Mouse (Mus musculus) frontal cortex, adult (tissue): ENCODE results near the gene Serpina6.
"Not testable (repeated sequence)": the region's sequence is repeated elsewhere in the genome, so short reads cannot be mapped to it uniquely, and the experiment has no call there.

Experiments used
- ATAC-seq: cut with Nextera tagmentation; 2 replicates; pipeline ENCODE4 v1.9.2; 2017; ENCODE audit warnings: mild to moderate bottlenecking, moderate library complexity, mixed read lengths; ENCODE audit not compliant: low TSS enrichment

Gene Serpina6

DNA sequence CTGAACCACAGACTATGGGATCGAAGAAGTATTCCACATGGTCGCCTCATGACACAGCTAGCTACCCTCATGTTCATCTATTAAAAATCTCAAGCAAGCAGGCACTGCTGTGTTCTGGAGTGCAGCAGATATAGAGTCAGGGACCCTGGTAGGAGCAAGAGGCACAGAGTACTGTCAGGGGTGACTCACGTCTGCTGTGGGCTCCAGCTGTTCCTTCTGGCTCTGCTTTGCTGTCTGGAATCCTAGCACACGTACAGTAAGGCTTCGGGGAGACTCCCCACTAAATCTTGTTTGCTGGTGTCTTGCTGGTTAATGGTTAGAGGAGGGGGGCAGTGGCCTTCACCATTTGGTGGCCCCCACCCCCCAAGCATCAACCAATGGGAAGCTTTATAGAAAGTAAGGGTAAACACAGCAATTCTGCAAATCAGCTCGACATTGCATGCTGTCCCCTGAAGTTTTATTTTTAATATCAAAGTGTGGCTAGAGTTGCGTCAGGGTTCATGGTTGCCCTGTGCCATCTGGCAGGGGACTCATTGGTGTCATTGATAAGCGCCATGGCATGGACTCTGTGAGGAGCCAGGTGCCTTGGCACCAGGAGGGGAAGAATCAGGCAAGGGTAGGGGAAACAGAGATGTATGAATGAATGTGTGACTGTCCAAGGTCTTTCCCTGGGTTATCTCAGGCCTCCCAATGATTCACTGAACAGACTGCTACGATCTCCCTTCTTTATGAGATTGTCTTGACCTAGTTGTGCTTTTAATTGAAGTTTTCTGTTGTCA is at the start of gene Serpina6:
Gene Serpina6 (minus strand): TSS at position 365 of the 779 bp plus-strand sequence.
- ATAC-seq, result no peak

DNA sequence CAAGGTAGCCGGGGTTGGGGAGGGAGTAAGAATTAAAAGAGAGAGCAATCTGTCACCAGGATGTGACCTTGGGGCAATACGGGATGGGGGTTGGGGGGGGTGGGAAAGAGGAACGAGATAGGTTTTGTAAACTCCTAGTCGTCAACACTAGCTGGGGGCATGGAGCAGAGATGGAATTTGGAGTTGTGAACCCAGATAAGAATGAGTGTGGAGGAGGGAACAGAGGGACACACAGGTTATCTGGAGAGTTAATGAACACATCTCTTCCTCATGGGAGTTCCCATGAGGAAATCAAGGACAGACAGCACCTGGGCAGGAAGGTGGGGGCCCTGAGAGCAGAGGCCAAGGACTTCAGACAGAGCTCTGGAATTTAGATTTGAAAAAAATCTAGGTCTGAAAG is 49.1 kb upstream of the Serpina6 start:
- ATAC-seq, result no peak

DNA sequence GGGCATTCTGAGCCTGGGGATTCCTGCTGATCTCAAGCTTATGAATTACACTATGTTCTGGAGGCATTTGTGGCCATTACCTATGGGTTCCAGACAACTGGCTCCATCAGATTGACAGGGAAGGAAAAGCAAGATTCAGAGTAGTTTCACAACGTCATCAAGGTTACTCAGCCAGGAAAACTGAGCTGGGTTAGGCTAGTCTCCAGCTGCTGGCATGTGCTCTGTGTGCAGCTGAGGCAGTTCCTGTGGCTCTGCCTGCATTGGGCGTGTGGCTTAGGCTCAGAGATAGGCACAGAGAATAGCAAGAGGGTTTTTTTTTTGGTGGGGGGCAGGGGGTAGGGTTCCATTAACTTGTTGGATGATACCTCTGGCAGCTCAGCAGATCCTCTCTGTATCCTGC is 48.5 kb upstream of the Serpina6 start:
- ATAC-seq, result no peak

DNA sequence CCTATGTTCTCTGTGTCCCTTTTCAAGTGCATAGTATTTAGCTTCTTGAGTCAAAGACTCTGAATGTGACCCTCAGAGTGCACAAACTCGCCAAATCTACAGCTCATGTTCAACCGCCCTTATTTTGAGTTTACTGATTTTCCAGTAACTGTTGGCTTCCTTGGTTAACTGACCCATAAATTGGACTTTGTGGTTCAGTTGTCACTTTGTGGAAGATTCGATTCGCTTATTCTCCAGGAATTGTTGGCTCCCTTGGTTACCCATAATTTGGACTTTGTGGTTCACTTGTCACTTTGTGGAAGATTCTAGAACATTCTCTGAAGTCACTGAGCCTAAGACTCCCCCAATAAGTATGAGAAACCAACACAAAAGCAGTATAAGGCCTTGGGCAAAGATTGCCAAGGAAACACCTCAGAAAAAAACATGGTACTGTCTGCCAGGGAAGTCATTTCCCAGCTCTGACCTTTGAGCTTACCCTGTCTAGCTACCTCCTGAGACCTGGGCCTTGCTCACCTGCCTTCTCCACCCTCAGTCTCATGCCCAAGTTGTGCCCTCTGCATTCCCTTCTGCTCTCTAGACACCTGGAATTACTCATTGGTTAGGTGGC is 43.2 kb upstream of the Serpina6 start:
- ATAC-seq, result no peak

DNA sequence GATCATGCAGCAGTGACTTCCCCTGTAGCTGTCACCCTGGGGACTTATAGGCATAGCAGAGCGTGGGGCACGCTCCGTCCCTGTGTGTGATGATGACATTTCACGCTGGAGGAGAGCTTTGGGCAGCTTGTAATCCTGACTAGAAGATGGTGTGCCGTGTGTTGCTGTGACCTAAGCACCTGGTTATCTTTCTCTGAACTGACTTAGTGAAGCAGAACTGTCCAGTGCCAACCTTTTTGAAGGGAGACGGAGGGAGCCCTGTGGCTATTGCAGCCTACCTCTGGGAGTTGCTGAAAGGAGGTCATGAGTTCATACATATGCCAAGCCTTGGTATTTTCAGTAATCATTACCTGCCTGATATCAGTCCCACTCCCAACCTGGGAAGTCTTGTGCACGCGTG is 38.4 kb upstream of the Serpina6 start, which contains the start of gene Serpina1f:
Gene Serpina1f (minus strand): TSS at position 101 of the 400 bp plus-strand sequence.
- ATAC-seq, result no peak

DNA sequence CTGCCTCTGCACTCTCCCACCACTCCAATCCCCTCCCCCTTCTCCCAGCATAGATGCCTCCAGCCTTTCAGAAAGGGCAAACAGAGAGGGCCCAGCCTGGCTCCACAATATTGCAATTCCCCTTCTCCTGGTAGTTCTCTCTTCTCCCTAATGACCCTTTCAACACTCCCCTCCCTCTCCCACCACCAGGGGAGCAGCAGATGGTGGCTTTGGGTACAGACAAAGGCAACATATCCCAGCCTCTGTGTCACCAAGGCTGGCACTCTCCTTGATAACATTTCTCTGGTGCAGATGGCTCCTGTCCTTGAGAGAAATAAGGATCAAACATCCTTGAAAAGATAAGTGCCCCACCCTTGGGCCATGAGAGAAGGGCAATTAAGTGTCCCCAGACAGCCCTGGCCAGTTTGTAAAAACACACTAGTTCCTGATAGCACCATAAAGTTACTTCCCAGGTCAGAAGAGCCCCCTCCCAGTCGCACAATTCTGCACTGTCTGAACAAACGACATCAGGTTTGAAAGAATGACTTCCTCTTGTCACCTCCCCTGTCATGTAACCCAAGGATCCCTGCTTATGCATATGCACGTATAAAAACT is 31.3 kb upstream of the Serpina6 start:
- no peak for ATAC-seq

DNA sequence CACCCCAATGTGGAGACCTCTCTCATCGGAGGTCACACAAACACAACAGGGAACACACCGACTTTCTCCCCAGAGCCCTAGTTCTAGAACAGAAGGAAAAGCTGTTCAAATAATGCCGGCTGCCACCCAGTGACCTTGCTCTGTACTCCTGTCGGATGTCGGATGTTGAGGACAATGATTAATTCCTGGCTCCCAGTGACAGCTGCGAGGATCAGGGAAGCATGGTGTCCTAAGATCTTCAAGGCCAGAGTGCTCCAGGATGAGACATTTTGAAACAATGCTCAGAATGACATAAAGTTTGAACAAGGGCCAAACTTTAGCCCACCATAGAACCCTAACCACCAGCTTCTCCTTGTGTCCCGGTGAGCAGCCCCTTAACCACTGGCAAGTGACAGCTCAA is 30.0 kb upstream of the Serpina6 start:
- no peak for ATAC-seq

DNA sequence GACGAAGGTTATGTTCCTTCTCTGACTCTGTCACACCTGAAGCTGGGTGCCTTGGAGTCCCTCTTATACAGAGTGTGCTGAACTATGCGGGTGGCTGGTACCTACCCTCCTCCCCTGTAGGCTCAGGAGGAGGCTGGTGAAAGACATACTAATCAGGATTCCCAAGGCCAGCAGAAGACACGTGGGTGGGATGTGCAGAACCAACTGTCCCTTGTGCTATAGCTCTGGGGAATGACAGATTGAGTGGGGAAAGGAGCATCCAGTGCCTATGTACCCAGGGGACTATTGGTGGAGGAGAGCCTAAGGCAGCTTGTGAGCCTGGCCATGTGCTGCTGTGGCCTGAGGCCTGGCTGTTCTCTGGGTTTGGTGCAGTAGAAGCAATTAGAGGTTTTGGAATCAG is 29.0 kb upstream of the Serpina6 start:
- peak; percentile 95 for ATAC-seq

DNA sequence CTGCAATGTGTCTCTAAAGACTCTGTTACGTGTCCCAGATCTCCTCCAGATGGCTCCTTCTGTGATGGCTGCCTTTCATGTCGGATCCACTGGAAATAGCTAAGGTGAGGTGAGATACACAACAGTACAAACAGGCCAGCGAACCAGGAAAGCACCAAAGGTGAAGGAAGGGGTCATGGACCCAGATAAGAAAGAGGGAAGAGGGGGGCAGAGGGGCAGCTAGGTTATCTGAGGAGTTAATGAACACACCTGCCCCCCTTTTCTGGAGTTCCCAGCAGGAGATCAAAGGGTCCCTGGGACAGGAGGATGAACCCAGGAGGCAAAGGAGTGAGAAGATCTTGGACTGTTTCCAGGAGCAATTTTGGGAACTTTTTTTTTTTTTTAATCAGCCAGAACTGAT is 28.4 kb upstream of the Serpina6 start:
- peak; percentile 58; the same call in 1 of the 2 replicates for ATAC-seq

DNA sequence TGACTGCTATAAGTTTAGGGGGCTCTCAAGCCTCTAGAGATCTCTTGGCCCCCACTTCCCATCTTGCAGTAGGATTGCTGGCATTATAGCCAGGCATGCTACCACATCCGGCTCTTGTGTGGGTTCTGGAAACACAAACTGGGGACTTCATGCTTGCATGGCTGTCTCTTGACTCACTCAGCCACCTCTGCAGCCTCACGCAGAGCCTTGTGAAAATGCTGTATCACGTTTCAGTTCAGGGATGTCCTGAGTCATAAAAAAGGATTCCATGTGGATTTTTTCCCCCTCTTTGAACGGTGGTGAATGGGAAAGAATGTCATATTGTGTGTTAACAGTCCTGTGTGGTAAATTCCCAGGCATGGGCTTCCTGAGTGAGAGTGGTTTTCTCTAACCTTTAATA is 26.8 kb upstream of the Serpina6 start:
- ATAC-seq, result no peak

DNA sequence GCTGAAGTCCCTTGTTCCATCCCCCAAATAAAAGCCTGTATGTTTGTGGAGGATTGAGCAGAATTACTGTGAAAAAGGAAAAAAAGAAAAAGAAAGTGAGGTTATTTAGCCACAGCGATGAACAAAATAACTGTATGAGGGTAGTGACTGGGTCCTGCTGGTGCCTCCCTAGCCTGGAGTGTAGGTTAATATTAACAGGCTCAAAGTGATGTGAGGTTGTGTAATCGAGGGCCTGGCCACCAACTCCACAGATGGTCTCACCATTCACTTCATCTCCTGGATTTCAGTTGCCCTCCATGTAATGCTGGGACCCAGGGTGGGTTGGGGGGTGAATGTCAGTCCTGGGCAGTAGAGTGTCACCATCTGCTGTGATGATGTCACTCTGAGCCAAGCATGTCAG is 24.7 kb upstream of the Serpina6 start:
- ATAC-seq, result no peak

DNA sequence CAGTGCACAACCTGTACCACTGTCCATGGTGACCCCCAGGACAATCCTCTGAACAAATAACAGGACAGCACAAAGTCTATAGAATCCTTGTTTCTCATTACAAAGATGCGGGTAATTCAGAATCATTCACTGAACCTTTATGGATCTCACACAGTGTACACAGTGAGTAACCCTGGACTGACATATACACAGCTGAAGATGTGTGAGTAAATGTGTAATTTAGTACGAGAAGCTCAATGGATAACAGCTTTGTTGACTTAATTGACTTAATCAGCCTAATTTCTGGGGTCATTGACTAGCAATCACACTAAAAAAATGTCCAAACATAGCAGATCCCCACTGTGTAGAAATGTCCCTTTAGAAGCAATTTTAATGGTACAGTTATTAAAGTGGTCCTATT is 24.2 kb upstream of the Serpina6 start:
- ATAC-seq, result no peak

DNA sequence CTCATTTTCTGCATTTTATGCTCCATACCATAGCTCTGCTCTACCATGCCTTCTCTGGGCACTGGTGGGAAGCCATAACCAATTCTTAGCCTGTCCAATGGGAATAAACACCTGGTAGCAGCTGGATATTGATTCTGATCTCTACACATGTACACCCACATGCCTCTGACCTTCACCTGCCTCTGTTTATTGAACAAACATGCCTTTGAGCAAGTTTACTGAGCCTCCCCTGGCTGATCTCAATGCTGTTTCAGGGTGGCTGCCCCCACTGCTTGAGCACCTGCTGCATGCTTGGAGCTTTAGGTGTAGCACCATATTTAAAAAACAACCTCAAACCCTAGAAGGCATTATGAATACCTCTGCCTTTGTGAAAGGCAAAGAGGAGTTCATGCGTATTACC is 22.8 kb upstream of the Serpina6 start:
- ATAC-seq, result not testable (repeated sequence)

DNA sequence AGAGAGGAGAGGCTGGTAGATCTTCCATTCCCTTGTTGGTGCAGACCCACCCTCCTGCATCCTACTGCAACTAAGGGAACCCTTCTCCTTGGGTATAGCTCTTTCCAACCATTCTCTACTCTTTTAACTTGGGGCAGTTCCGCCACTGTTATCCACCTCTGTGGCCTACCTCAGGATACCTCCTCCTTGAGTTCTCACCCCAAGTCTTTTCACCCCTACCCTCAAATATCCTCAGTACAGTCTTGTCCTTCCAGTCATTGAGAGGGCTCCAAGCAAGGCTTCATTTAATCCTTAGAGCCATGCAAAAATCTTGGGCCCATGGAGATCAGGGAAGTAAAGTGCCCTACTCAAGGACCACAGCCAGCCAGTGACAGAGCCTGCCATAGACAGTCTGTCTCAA is 19.0 kb upstream of the Serpina6 start, which contains the start of gene Serpina16:
Gene Serpina16 (minus strand): TSS at position 101 of the 400 bp plus-strand sequence.
- ATAC-seq, result no peak

DNA sequence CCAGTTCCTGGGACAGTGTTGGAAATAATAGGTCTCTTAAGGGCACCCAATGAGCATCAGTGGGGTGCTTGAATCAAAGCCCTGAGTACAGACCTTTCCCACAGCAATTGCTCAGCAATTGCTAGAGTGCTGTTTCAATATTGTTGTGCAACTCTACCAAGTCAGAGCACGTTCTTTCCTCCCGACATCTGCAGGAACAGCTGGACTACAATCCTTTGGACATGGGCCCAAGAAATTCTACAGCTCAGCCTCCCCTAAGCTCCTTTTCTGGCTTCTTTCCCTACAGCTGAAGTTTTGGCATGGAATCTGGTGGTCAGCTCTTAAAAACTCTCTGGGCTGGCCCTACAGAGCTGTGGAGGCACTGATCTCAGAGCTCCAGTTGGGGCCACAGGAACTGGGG is 16.2 kb upstream of the Serpina6 start:
- no peak for ATAC-seq

DNA sequence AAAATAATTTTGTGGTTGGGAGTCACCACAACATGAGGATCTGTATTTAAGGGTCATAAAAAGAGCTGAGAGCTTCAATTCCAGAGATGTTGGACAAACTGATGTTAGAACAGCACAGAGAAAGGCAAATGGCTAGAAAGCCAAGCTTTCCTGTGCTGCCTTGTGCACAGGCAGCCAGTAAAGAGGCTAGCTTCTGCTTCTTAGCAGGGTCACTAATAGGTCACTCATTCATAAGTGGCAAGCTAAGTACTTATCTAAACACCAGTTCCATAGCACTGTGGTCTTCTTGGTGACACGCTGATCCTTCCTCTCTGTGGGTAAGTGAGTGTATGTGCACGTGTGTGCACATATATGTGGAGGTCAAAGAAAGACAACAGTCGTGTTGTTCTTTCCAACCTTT is 14.5 kb upstream of the Serpina6 start:
- ATAC-seq, result no peak

DNA sequence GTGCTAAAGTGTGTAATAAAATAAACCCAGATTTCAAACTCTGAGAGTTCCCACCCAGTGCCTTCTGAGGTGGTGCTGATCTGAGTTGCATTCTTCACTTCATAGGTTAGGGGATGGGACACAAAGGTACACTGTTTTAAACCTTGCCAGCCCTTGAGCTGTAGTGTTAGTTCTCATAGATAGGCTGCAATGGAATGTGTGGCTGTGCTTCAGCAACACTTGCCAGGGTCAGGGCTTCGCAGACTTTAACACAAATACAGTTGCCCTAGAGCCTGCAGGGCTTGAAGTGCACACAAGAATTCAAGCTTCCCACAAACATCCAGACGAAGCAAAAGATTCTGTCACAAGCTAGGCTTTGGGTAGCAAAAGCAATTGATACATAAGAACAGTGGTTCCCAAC is 14.0 kb upstream of the Serpina6 start:
- no peak for ATAC-seq

DNA sequence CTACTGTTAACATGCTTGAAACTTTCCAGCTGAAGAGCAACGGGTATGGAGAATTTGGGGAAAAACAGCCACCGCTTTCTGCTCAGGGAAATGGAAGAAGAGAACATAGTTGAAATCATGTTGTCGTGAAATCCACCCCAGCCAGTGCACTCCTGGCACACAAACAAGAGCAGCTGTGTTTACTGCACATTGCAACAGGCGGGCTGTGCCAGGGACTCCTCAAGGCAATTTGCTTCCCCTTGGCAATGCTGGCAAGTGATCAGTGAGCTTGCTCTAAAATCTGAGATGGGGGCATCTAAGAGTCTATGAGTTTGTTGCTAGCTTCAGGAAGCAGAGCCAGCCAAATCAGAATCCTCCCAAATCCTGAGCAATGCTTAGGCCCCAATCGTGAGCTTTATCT is 13.3 kb upstream of the Serpina6 start:
- peak; percentile 85 for ATAC-seq

DNA sequence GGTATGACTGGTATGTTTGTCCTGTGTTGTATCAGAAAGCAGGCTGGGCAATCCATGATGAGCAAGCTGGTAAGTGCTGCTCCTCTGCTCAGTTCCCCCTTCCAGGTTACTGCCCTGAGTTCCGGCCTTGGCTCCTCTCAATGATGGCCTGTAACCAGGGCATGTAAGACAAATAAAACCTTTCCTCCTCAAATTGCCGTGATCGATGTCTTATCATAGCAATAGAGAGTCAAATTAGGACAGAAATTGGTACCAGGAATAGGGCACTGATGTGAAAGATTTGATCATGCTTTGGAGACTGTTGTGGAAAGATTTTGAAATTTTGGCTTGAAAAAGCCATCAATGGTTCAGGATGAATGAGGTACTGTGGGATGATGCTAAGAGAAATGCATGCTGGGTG is 8.3 kb upstream of the Serpina6 start:
- ATAC-seq, result no peak

DNA sequence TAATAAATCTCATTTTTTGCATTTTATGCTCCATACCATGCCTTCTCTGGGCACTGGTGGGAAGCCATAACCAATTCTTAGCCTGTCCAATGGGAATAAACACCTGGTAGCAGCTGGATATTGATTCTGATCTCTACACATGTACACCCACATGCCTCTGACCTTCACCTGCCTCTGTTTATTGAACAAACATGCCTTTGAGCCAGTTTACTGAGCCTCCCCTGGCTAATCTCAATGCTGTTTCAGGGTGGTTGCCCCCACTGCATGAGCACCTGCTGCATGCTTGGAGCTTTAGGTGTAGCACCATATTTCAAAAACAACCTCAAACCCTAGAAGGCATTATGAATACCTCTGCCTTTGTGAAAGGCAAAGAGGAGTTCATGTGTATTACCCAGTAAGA is 5.0 kb upstream of the Serpina6 start:
- ATAC-seq, result not testable (repeated sequence)

DNA sequence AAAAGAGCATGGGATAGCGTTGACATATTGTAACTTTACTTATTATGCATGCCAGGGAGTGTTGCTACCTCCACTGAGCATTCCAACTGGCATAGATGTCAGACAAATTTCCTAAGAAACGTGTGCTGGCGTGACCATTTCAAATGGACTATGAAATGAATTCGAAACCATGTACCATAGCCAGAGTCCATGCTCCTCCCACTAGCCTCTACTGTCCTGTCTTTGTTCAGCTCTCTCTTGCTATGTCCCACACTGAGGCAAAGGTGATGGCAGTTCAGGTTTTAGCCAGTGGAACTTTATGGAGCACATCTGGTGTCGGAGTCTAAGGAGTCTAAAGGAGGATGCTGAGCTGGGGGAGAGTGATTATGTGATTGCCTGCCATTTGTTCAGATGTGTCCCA is 3.1 kb upstream of the Serpina6 start:
- ATAC-seq, result no peak

DNA sequence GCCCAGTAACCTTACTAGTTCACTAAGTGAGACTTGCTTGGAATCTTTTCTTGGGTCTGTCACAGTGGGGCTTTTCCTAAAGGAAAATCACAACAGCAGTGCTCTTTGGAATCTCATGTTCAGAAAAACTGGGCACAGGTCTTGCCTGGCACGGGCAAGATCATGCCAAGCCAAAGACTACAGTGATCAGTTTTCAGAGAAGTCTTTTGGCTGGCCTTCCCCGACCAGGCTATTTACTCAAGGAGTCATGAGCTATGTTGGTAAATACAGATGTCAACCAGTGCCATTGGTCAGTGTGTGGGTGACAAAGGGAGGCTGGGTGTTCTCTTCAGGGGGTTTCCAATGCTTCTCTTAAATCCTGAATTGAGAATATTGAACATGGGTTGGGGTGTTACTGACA is 2.2 kb upstream of the Serpina6 start:
- ATAC-seq, result no peak

DNA sequence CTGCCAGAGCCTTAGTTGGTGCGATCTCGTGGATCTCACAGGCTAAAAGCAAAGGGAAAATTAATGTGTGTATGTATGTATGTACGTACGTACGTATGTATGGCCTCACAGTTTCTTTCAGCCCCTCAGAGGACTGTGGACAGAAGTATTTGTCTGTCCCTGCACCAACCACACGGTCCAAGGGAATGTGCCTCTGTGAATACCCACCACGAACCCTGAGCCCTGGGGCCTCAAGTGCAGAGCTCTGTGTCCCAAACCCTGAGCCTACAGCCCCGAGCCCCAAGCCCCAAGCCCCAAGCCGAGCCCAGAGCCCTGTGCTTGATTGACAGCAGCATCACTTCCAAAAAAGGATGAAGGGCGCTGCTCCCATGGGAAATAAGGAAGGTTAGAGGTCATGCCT is 979 bp upstream of the Serpina6 start:
- ATAC-seq, result no peak
